Mouse (Mus musculus) intestine, embryonic 15.5 days (tissue): ENCODE data around the gene Mrpl55. TPM values are rescaled to one million over a fixed set of nuclear protein-coding genes. Genes with fewer than 3 reads are reported as not detected.
"Not testable (repeated sequence)": the region's sequence is repeated elsewhere in the genome, so short reads cannot be mapped to it uniquely, and the experiment has no call there.

Experiments used
- ATAC-seq: fragments of 200-750 bp; cut with Nextera tagmentation; 2 replicates; pipeline ENCODE4 v1.8.0; 2017; ENCODE audit warnings: moderate TSS enrichment, moderate library complexity
- H3K27ac ChIP-seq: fragments of 300-500 bp; sonication (generic); 2 replicates; pipeline ENCODE4 v1.5.1; 2015; ENCODE audit warnings: mild to moderate bottlenecking, inconsistent platforms
- H3K27me3 ChIP-seq: fragments of 300-500 bp; sonication (generic); replicated peaks from 2 replicates; pipeline ENCODE4 v1.6.1; 2015; ENCODE audit warnings: inconsistent platforms
- H3K36me3 ChIP-seq: fragments of 300-500 bp; sonication (generic); 2 replicates; pipeline ENCODE4 v1.6.1; 2015; ENCODE audit warnings: inconsistent platforms
- H3K4me1 ChIP-seq: fragments of 300-500 bp; sonication (generic); replicated peaks from 2 replicates; pipeline ENCODE4 v1.6.1; 2015; ENCODE audit warnings: inconsistent platforms
- H3K4me2 ChIP-seq: fragments of 300-500 bp; sonication (generic); replicated peaks from 2 replicates; pipeline ENCODE4 v1.6.1; 2015; ENCODE audit warnings: mild to moderate bottlenecking, inconsistent platforms
- H3K4me3 ChIP-seq: fragments of 300-500 bp; sonication (generic); replicated peaks from 2 replicates; pipeline ENCODE4 v1.5.1; 2015; ENCODE audit warnings: inconsistent platforms
- H3K9ac ChIP-seq: fragments of 300-500 bp; sonication (generic); 2 replicates; pipeline ENCODE4 v1.6.1; 2015; ENCODE audit warnings: inconsistent platforms
- H3K9me3 ChIP-seq: fragments of 300-500 bp; sonication (generic); 2 replicates; pipeline ENCODE4 v1.6.1; 2016; ENCODE audit warnings: inconsistent platforms
- WGBS: fragments of 180-500 bp; shearing (Covaris S2); methylation state at CpG from one replicate; pipeline ENCODE4 v1.1.7; 2015; 5-methylcytosine and 5-hydroxymethylcytosine counted together
- polyA plus RNA-seq: library from polyadenylated mRNA; unstranded; fragments of >200 nt; fragmentation: Nextera tagmentation; extraction: Ambion mirVana; gene quantifications from 2 replicates; pipeline ENCODE4 v1.2.1, GENCODE M21; 2015

The Mrpl55 gene
- polyA plus RNA-seq, 1 experiment from 2014 or later, result 101 TPM

GRCm38 (mm10) chr11:59201216-59202002, 877 bp upstream of the Mrpl55 start:
- H3K27ac ChIP-seq, result peak overlapping the region; percentile 74; the same call in 1 of the 2 replicates
- peak overlapping the region; percentile 61 for H3K9ac ChIP-seq
- peaks cover 12% of the 10 kb centered on the region for H3K4me1 ChIP-seq
- no peaks in the 10 kb centered on the region for H3K9me3 ChIP-seq
- H3K4me2 ChIP-seq, result peak overlapping the region; percentile 84
- H3K27me3 ChIP-seq, result no peaks in the 10 kb centered on the region
- WGBS, result 30% methylated on average over 16 of the region's 16 CpGs
- peak; percentile 19 for ATAC-seq
- peak overlapping the region; percentile 67 for H3K4me3 ChIP-seq
- peaks cover 18% of the 10 kb centered on the region for H3K36me3 ChIP-seq

GRCm38 (mm10) chr11:59208153-59208831, 6.0 kb downstream of the Mrpl55 start, which contains the start of gene 2310033P09Rik:
Gene 2310033P09Rik, plus strand, starts transcription at chr11:59208321.
- Histone ChIP-seq H3K4me2 (peak within 1 kb of the TSS; percentile 80), H3K4me3 (peak within 1 kb of the TSS; percentile 93), H3K4me1 (peaks cover 32% of the 10 kb centered on the region), H3K27me3 (no peaks in the 10 kb centered on the region), H3K9me3 (no peaks in the 10 kb centered on the region), H3K9ac (peak within 1 kb of the TSS; percentile 93), H3K27ac (peak within 1 kb of the TSS; percentile 96), H3K36me3 (peaks cover 37% of the 10 kb centered on the region)
- under 1% methylated on average over 67 of the region's 67 CpGs for WGBS
- ATAC-seq, result peak; percentile 89

GRCm38 (mm10) chr11:59209003-59209441, 6.7 kb downstream of the Mrpl55 start:
- WGBS, result 6% methylated on average over 18 of the region's 18 CpGs
- Histone ChIP-seq H3K4me2 (peak overlapping the region; percentile 80), H3K27ac (peak overlapping the region; percentile 96), H3K27me3 (no peaks in the 10 kb centered on the region), H3K9ac (peak overlapping the region; percentile 93), H3K9me3 (no peaks in the 10 kb centered on the region), H3K4me3 (peak overlapping the region; percentile 93), H3K36me3 (peaks cover 37% of the 10 kb centered on the region), H3K4me1 (peaks cover 32% of the 10 kb centered on the region)
- ATAC-seq, result peak; percentile 78

GRCm38 (mm10) chr11:59209580-59209979, 7.3 kb downstream of the Mrpl55 start:
- peak overlapping the region; percentile 80 for H3K4me2 ChIP-seq
- peaks cover 32% of the 10 kb centered on the region for H3K4me1 ChIP-seq
- no peak for ATAC-seq
- peak overlapping the region; percentile 96; the same call in 1 of the 2 replicates for H3K27ac ChIP-seq
- peaks cover 32% of the 10 kb centered on the region for H3K36me3 ChIP-seq
- no peaks in the 10 kb centered on the region for H3K27me3 ChIP-seq
- no peaks in the 10 kb centered on the region for H3K9me3 ChIP-seq
- H3K9ac ChIP-seq, result no peak overlapping the region
- 62% methylated on average over 5 of the region's 5 CpGs for whole genome bisulfite sequencing
- peak overlapping the region; percentile 93 for H3K4me3 ChIP-seq

GRCm38 (mm10) chr11:59210020-59210419, 7.7 kb downstream of the Mrpl55 start:
- 84% methylated on average over 4 of the region's 4 CpGs for WGBS
- no peak for ATAC-seq

GRCm38 (mm10) chr11:59211561-59211960, 9.3 kb downstream of the Mrpl55 start:
- H3K4me2 ChIP-seq, H3K27me3 ChIP-seq, H3K9ac ChIP-seq, ATAC-seq, H3K9me3 ChIP-seq, H3K4me3 ChIP-seq, H3K27ac ChIP-seq: not testable (repeated sequence)
- Histone ChIP-seq H3K4me1 (peaks cover 32% of the 10 kb centered on the region), H3K36me3 (peaks cover 21% of the 10 kb centered on the region)
- 84% methylated on average over 9 of the region's 9 CpGs for WGBS

More at GRCm38 (mm10) chr11:59210020-59210419, 7.7 kb downstream of the Mrpl55 start:
- H3K4me3 ChIP-seq, result no peak overlapping the region
- H3K36me3 ChIP-seq, result peaks cover 27% of the 10 kb centered on the region
- H3K9ac ChIP-seq, result no peak overlapping the region
- H3K4me1 ChIP-seq, result peaks cover 32% of the 10 kb centered on the region
- H3K27me3 ChIP-seq, result no peaks in the 10 kb centered on the region
- no peaks in the 10 kb centered on the region for H3K9me3 ChIP-seq
- no peak overlapping the region; the same call in 1 of the 2 replicates for H3K27ac ChIP-seq
- H3K4me2 ChIP-seq, result 0 out of 2 replicates have a peak overlapping the region, but pooled peaks have one; percentile 80

- H3K36me3 ChIP-seq, result peaks cover 21% of the 10 kb centered on the region
- ATAC-seq, H3K9ac ChIP-seq, H3K27me3 ChIP-seq, H3K4me3 ChIP-seq, H3K9me3 ChIP-seq, H3K4me2 ChIP-seq, H3K27ac ChIP-seq: not testable (repeated sequence)
- peaks cover 32% of the 10 kb centered on the region for H3K4me1 ChIP-seq
- WGBS, result 73% methylated on average over 12 of the region's 12 CpGs
Measured at GRCm38 (mm10) chr11:59212320-59212719, 10.0 kb downstream of the Mrpl55 start.

- WGBS, result 90% methylated on average over 12 of the region's 12 CpGs
- H3K4me1 ChIP-seq, result peaks cover 33% of the 10 kb centered on the region
- no peak overlapping the region for H3K9ac ChIP-seq
- no peak overlapping the region for H3K4me2 ChIP-seq
- H3K27ac ChIP-seq, result no peak overlapping the region
- H3K4me3 ChIP-seq, result no peak overlapping the region
- no peaks in the 10 kb centered on the region for H3K27me3 ChIP-seq
- peaks cover 21% of the 10 kb centered on the region for H3K36me3 ChIP-seq
- no peak for ATAC-seq
- H3K9me3 ChIP-seq, result no peaks in the 10 kb centered on the region
Measured at GRCm38 (mm10) chr11:59212892-59213494, 10.7 kb downstream of the Mrpl55 start.

GRCm38 (mm10) chr11:59216955-59217354, 14.7 kb downstream of the Mrpl55 start:
- Histone ChIP-seq H3K9me3 (no peaks in the 10 kb centered on the region), H3K4me3 (no peak overlapping the region), H3K9ac (no peak overlapping the region), H3K36me3 (peaks cover 6% of the 10 kb centered on the region; the same call in 1 of the 2 replicates), H3K4me1 (peaks cover 27% of the 10 kb centered on the region), H3K27ac (no peak overlapping the region), H3K4me2 (no peak overlapping the region), H3K27me3 (no peaks in the 10 kb centered on the region)
- no peak for ATAC-seq
- 84% methylated on average over 3 of the region's 3 CpGs for WGBS

GRCm38 (mm10) chr11:59218389-59218998, 16.2 kb downstream of the Mrpl55 start:
- H3K9me3 ChIP-seq, result no peaks in the 10 kb centered on the region
- WGBS, result 55% methylated on average over 4 of the region's 4 CpGs
- H3K36me3 ChIP-seq, result no peaks in the 10 kb centered on the region
- 0 out of 2 replicates have a peak overlapping the region, but pooled peaks have one; percentile 21 for H3K4me2 ChIP-seq
- peaks cover 32% of the 10 kb centered on the region for H3K4me1 ChIP-seq
- H3K4me3 ChIP-seq, result no peak overlapping the region
- no peak overlapping the region for H3K9ac ChIP-seq
- peak; percentile 83 for ATAC-seq
- H3K27ac ChIP-seq, result peak overlapping the region; percentile 14; the same call in 1 of the 2 replicates
- H3K27me3 ChIP-seq, result no peaks in the 10 kb centered on the region

- no peak overlapping the region for H3K9ac ChIP-seq
- no peaks in the 10 kb centered on the region for H3K36me3 ChIP-seq
- peaks cover 37% of the 10 kb centered on the region for H3K4me1 ChIP-seq
- no peaks in the 10 kb centered on the region for H3K27me3 ChIP-seq
- no peak overlapping the region for H3K4me3 ChIP-seq
- H3K9me3 ChIP-seq, result no peaks in the 10 kb centered on the region
- ATAC-seq, result no peak
- no peak overlapping the region for H3K4me2 ChIP-seq
- H3K27ac ChIP-seq, result peak overlapping the region; percentile 14; the same call in 1 of the 2 replicates
Measured at GRCm38 (mm10) chr11:59219064-59219463, 16.8 kb downstream of the Mrpl55 start.

GRCm38 (mm10) chr11:59221604-59222003, 19.3 kb downstream of the Mrpl55 start:
- Histone ChIP-seq H3K9ac (no peak overlapping the region), H3K4me3 (no peak overlapping the region), H3K4me1 (peaks cover 58% of the 10 kb centered on the region), H3K27ac (no peak overlapping the region), H3K9me3 (no peaks in the 10 kb centered on the region), H3K27me3 (no peaks in the 10 kb centered on the region), H3K36me3 (no peaks in the 10 kb centered on the region), H3K4me2 (no peak overlapping the region)
- ATAC-seq, result no peak
